Mouse (Mus musculus): ENCODE data around the gene Tbc1d7.

DNA sequence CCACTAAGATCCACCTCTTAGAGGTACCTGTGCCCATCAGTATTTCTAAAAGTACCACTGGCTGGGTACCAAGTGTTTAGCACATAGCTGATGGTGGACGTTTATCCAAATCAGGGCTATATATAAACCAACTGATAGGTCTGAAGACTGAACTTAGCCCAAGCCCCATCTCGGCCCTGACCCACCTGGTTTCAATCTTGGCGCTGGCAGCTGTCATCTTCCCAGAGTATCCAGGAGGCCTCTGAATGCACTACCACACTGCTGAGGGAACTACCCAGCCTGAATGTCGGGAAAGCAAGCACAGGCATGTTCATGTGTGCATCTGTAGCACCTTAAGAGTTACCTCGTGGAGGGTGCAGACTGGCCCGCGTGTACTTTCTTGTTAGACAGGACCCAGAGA is 68.4 kb downstream of the Tbc1d7 start:
- TF ChIP-seq POLR2AphosphoS5 (IDR thresholded peaks at IDR 0.05; ENCODE audit: insufficient replicate concordance, low read depth, low read length) = no peak
- no peak for TF ChIP-seq TAL1 (conservative IDR thresholded peaks at IDR 0.05; ENCODE audit: low read depth, low read length)
- no peak for TF ChIP-seq CTCF (IDR thresholded peaks at IDR 0.05; ENCODE audit: low read depth, low read length)

Measured in G1E (cell line).